Mouse (Mus musculus): Measurements from ENCODE around the gene Wdr24.

DNA sequence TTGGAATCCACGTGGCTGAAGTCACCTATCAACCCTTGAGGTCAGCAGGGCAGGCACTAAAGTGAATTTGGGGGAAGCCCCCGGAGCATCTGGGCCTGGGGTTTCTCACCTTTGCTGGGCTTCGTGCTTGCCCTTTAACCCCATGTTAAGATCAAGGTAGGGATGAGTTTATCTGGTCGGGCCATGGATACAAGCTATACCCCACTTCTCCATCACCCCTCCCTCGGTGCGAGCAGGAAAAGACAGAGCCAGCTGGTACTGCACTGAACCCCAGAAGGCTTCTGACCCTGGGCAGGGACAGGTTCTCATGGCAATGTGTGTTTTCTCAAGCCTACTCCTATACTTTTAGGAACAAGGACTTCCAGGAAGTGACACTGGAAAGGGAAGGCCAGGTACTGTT lies 42.1 kb upstream of the Wdr24 start:
- TF ChIP-seq GATA1 (IDR thresholded peaks at IDR 0.05; ENCODE audit: borderline replicate concordance, low read length) (no peak), FLI1 (IDR thresholded peaks at IDR 0.05; ENCODE audit: low read length) (no peak)
